In genomic region chr10:79703541-79703940, GRCm38 (mm10) we compare ENCODE assay signal across 9 mouse cellular contexts. TPM values are rescaled to one million over a fixed set of nuclear protein-coding genes. Genes with fewer than 3 reads are reported as not detected.
DNase-seq lines count a peak whose midpoint lies in the region; ATAC-seq and TF ChIP-seq lines count a peak whose summit lies in the region.
"Had no signal": no experiment of that assay in that cellular context is flagged by ENCODE, and none has a peak within 500 bp of the region (broad histone marks: within the 10 kb centered on the region; RNA-seq: fewer than 3 reads in every experiment).

No protein-coding gene starts in this region.

- peak overlapping the region; percentile 100 for H3K27ac ChIP-seq in gastrocnemius, adult 2 months
- 0 out of 2 replicates have a peak overlapping the region, but pooled peaks have one; percentile 82 for H3K27ac ChIP-seq in limb, embryonic 15.5 days
- peak overlapping the region; percentile 56 for H3K27ac ChIP-seq in stomach, embryonic 16.5 days (ENCODE audit: low read length)

- no peaks in the 10 kb centered on the region for H3K9me3 ChIP-seq in limb, embryonic 15.5 days
- no peaks in the 10 kb centered on the region for H3K9me3 ChIP-seq in stomach, embryonic 16.5 days (replicated peaks; ENCODE audit: control insufficient read depth, low read length)

- H3K4me1 ChIP-seq in limb, embryonic 15.5 days, result peaks cover 38% of the 10 kb centered on the region
- H3K4me1 ChIP-seq in stomach, embryonic 16.5 days (ENCODE audit: control insufficient read depth, insufficient read depth, low read length), result peaks cover 35% of the 10 kb centered on the region

- peak overlapping the region; percentile 92 for H3K4me3 ChIP-seq in gastrocnemius, adult 2 months
- H3K4me3 ChIP-seq in limb, embryonic 15.5 days, result peak overlapping the region; percentile 77
- H3K4me3 ChIP-seq in stomach, embryonic 16.5 days (replicated peaks; ENCODE audit: low read length), result peak overlapping the region; percentile 89

- peak overlapping the region; percentile 81 for H3K4me2 ChIP-seq in limb, embryonic 15.5 days
- peak overlapping the region; percentile 56 for H3K4me2 ChIP-seq in stomach, embryonic 16.5 days (ENCODE audit: low read depth, low read length)

- ATAC-seq in limb, embryonic 15.5 days (ENCODE audit: insufficient number of reproducible peaks, low FRiP score, low TSS enrichment, low read depth), result no peak
- no peak for ATAC-seq in stomach, embryonic 16.5 days (ENCODE audit: insufficient read depth, low FRiP score)

- no peak overlapping the region for H3K9ac ChIP-seq in limb, embryonic 15.5 days
- peak overlapping the region; percentile 98 for H3K9ac ChIP-seq in stomach, embryonic 16.5 days (ENCODE audit: low read length)

- intact Hi-C loops in gastrocnemius, adult 2 months (cut with DNase I), result no loop called here

- H3K36me3 ChIP-seq in limb, embryonic 15.5 days, result peaks cover 11% of the 10 kb centered on the region
- H3K36me3 ChIP-seq in stomach, embryonic 16.5 days (ENCODE audit: control insufficient read depth, insufficient read depth, low read length), result peaks cover 1% of the 10 kb centered on the region; the same call in 1 of the 2 replicates

- H3K27me3 ChIP-seq in limb, embryonic 15.5 days, result no peaks in the 10 kb centered on the region
- no peaks in the 10 kb centered on the region for H3K27me3 ChIP-seq in stomach, embryonic 16.5 days (ENCODE audit: control insufficient read depth, insufficient read depth, low read length)

- no peak for DNase-seq in gastrocnemius, adult 2 months
- no peak for DNase-seq in gastrocnemius, postnatal 25 days
- peak; percentile 2 for DNase-seq in ovary, postnatal 36 days (ENCODE audit: low spot score)
- no peak for DNase-seq in ovary, postnatal 14 days (ENCODE audit: low spot score)
- no peak for DNase-seq in adrenal gland, adult (ENCODE audit: inconsistent age in 2 of 2, low spot score in 1 of 2)
- no peak for DNase-seq in c-Kit-positive CD71-positive TER-119-positive erythroid progenitor cells, embryonic 14.5 days (ENCODE audit: low spot score)

- no peak for TF ChIP-seq CTCF in gastrocnemius, adult 2 months (IDR thresholded peaks at IDR 0.05)

- WGBS in limb, embryonic 15.5 days, result 78% methylated on average over 10 of the region's 10 CpGs
- 73% methylated on average over 10 of the region's 10 CpGs for WGBS in stomach, embryonic 16.5 days

RNA-seq across cellular contexts. Expression of gene Bsg, which starts 0.8 kb away (rescaled TPM):
- 100 to 1,000 TPM; 650 to 652 TPM for total RNA-seq in gastrocnemius, adult 2 months (2021)
- 100 to 1,000 TPM; 513 to 650 TPM for total RNA-seq in gastrocnemius, postnatal 25 days (2021)
- polyA plus RNA-seq in limb, embryonic 15.5 days (2015; fragmentation: Nextera tagmentation; extraction: Ambion mirVana), result 910 and 960 TPM in 2 replicates
- 983 and 1,041 TPM in 2 replicates for polyA plus RNA-seq in stomach, embryonic 16.5 days (2015; fragmentation: Nextera tagmentation; extraction: Ambion mirVana)

RNA-seq across cellular contexts. Expression of gene Hcn2, which starts 12.9 kb away (rescaled TPM):
- under 1 TPM; 0.47 to 0.84 TPM for total RNA-seq in gastrocnemius, adult 2 months (2021)
- total RNA-seq in gastrocnemius, postnatal 25 days (2021), result under 1 TPM; 0.67 TPM
- 0.08 TPM in 1 of 2 replicates, not detected in the other for polyA plus RNA-seq in limb, embryonic 15.5 days (2015; fragmentation: Nextera tagmentation; extraction: Ambion mirVana)
- not detected in 2 replicates for polyA plus RNA-seq in stomach, embryonic 16.5 days (2015; fragmentation: Nextera tagmentation; extraction: Ambion mirVana)
- polyA plus RNA-seq: inflammation-experienced regulatory T-cells, adult 6 months had no signal

RNA-seq across cellular contexts. Expression of gene Gzmm, which starts 14.7 kb away (rescaled TPM):
- total RNA-seq in gastrocnemius, adult 2 months (2021), result 1 to 10 TPM; 7.2 to 9.8 TPM
- 1 to 10 TPM; 4.0 to 4.4 TPM for total RNA-seq in gastrocnemius, postnatal 25 days (2021)
- 0.86 and 1.3 TPM in 2 replicates for polyA plus RNA-seq in limb, embryonic 15.5 days (2015; fragmentation: Nextera tagmentation; extraction: Ambion mirVana)
- 0.31 and 0.44 TPM in 2 replicates for polyA plus RNA-seq in stomach, embryonic 16.5 days (2015; fragmentation: Nextera tagmentation; extraction: Ambion mirVana)

RNA-seq across cellular contexts. Expression of gene Cdc34, which starts 21.5 kb away (rescaled TPM):
- total RNA-seq in gastrocnemius, adult 2 months (2021), result 100 to 1,000 TPM; 366 to 415 TPM
- 100 to 1,000 TPM; 329 to 332 TPM for total RNA-seq in gastrocnemius, postnatal 25 days (2021)
- 100 and 110 TPM in 2 replicates for polyA plus RNA-seq in limb, embryonic 15.5 days (2015; fragmentation: Nextera tagmentation; extraction: Ambion mirVana)
- polyA plus RNA-seq in stomach, embryonic 16.5 days (2015; fragmentation: Nextera tagmentation; extraction: Ambion mirVana), result 84.6 and 86.3 TPM in 2 replicates

RNA-seq across cellular contexts. Expression of gene Tpgs1, which starts 34.4 kb away (rescaled TPM):
- 10 to 100 TPM; 18.4 to 19.2 TPM for total RNA-seq in gastrocnemius, adult 2 months (2021)
- total RNA-seq in gastrocnemius, postnatal 25 days (2021), result 10 to 100 TPM; 19.1 to 19.6 TPM
- 54.6 and 58.9 TPM in 2 replicates for polyA plus RNA-seq in limb, embryonic 15.5 days (2015; fragmentation: Nextera tagmentation; extraction: Ambion mirVana)
- polyA plus RNA-seq in stomach, embryonic 16.5 days (2015; fragmentation: Nextera tagmentation; extraction: Ambion mirVana), result 47.4 and 53.2 TPM in 2 replicates
